Mouse (Mus musculus) stomach, embryonic 16.5 days (tissue): ENCODE results near the gene Olfr284. TPM values are rescaled to one million over a fixed set of nuclear protein-coding genes. Genes with fewer than 3 reads are reported as not detected.

Experiments used
- ATAC-seq: fragments of 200-750 bp; cut with Nextera tagmentation; 2 replicates; pipeline ENCODE4 v1.8.0; 2017; ENCODE audit warnings: moderate number of reproducible peaks, moderate TSS enrichment; ENCODE audit not compliant: insufficient read depth, low FRiP score
- H3K27ac ChIP-seq: fragments of 300-500 bp; sonication (generic); 2 replicates; pipeline ENCODE4 v1.5.1; 2014; ENCODE audit warnings: low read length
- H3K27me3 ChIP-seq: fragments of 300-500 bp; sonication (generic); 2 replicates; pipeline ENCODE4 v1.6.1; 2014; ENCODE audit warnings: low read length, control low read depth, mixed read lengths; ENCODE audit not compliant: control insufficient read depth, insufficient read depth
- H3K36me3 ChIP-seq: fragments of 300-500 bp; sonication (generic); 2 replicates; pipeline ENCODE4 v1.6.1; 2014; ENCODE audit warnings: low read length; ENCODE audit not compliant: control insufficient read depth, insufficient read depth
- H3K4me1 ChIP-seq: fragments of 300-500 bp; sonication (generic); 2 replicates; pipeline ENCODE4 v1.6.1; 2014; ENCODE audit warnings: low read length, control low read depth, mixed read lengths; ENCODE audit not compliant: control insufficient read depth, insufficient read depth
- H3K4me2 ChIP-seq: fragments of 300-500 bp; sonication (generic); 2 replicates; pipeline ENCODE4 v1.6.1; 2014; ENCODE audit warnings: low read depth, low read length, mixed read lengths
- H3K4me3 ChIP-seq: fragments of 300-500 bp; sonication (generic); replicated peaks from 2 replicates; pipeline ENCODE4 v1.5.1; 2014; ENCODE audit warnings: mild to moderate bottlenecking, low read length
- H3K9ac ChIP-seq: fragments of 300-500 bp; sonication (generic); 2 replicates; pipeline ENCODE4 v1.6.1; 2014; ENCODE audit warnings: low read length
- H3K9me3 ChIP-seq: fragments of 300-500 bp; sonication (generic); replicated peaks from 2 replicates; pipeline ENCODE4 v1.6.1; 2016; ENCODE audit warnings: low read length, control low read depth; ENCODE audit not compliant: control insufficient read depth
- WGBS: fragments of 180-500 bp; shearing (Covaris S2); extraction: QIAGEN DNeasy Blood & Tissue Kit; methylation state at CpG from one replicate; pipeline ENCODE4 v1.1.7; 2014; 5-methylcytosine and 5-hydroxymethylcytosine counted together
- polyA plus RNA-seq: library from polyadenylated mRNA; unstranded; fragments of >200 nt; fragmentation: Nextera tagmentation; extraction: Ambion mirVana; gene quantifications from 2 replicates; pipeline ENCODE4 v1.2.1, GENCODE M21; 2015

Olfr284 gene
- polyA plus RNA-seq, result not detected in 2 replicates

- Histone ChIP-seq H3K4me3 (no peak within 1 kb of the TSS), H3K4me1 (no peaks in the 10 kb centered on the region), H3K27me3 (no peaks in the 10 kb centered on the region), H3K27ac (no peak within 1 kb of the TSS), H3K36me3 (no peaks in the 10 kb centered on the region), H3K9ac (no peak within 1 kb of the TSS), H3K9me3 (no peaks in the 10 kb centered on the region), H3K4me2 (no peak within 1 kb of the TSS)
- WGBS, result 58% methylated on average over 8 of the region's 8 CpGs
- no peak for ATAC-seq
Observed at GRCm38 (mm10) chr15:98340887-98341286, at the start of gene Olfr284. TSS of gene Olfr284 (minus strand) at chr15:98340987.

- Histone ChIP-seq H3K27ac (no peak overlapping the region), H3K9ac (no peak overlapping the region), H3K36me3 (no peaks in the 10 kb centered on the region), H3K4me3 (no peak overlapping the region), H3K27me3 (no peaks in the 10 kb centered on the region), H3K4me1 (no peaks in the 10 kb centered on the region), H3K4me2 (no peak overlapping the region), H3K9me3 (no peaks in the 10 kb centered on the region)
- WGBS, result 31% methylated on average over 7 of the region's 7 CpGs
- ATAC-seq, result no peak
Observed at GRCm38 (mm10) chr15:98389796-98390195, 49.0 kb upstream of the Olfr284 start.

DNA sequence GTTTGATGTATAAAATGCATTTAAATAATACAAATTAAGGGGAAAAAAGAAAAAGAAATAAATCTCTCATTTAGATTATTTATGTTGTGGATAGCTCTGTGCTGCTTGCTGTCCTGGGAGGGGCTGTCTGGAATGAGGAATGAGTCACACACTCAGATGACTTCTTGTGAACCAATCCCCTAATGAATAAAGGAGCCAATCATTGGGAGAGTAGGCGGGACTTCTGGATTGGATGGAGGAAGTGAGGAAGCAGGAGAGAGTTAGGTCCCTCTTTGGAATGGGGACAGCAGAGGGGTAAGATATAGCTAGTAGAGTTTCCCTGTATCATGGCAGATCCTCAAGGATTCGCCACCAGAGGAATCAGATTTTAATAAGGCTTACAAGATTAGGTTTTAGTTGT is 46.8 kb upstream of the Olfr284 start:
- Histone ChIP-seq H3K4me3 (no peak overlapping the region), H3K36me3 (no peaks in the 10 kb centered on the region), H3K4me2 (no peak overlapping the region), H3K4me1 (no peaks in the 10 kb centered on the region), H3K9me3 (no peaks in the 10 kb centered on the region), H3K9ac (no peak overlapping the region), H3K27ac (no peak overlapping the region), H3K27me3 (no peaks in the 10 kb centered on the region)
- 76% methylated on average over 2 of the region's 2 CpGs for WGBS
- no peak for ATAC-seq

GRCm38 (mm10) chr15:98380846-98381245 is 40.1 kb upstream of the Olfr284 start, which contains the start of gene Olfr283:
TSS of gene Olfr283 (minus strand) at chr15:98380946.
- Histone ChIP-seq H3K27ac (no peak within 1 kb of the TSS), H3K4me2 (no peak within 1 kb of the TSS), H3K9me3 (no peaks in the 10 kb centered on the region), H3K4me1 (no peaks in the 10 kb centered on the region), H3K9ac (no peak within 1 kb of the TSS), H3K36me3 (no peaks in the 10 kb centered on the region), H3K27me3 (no peaks in the 10 kb centered on the region), H3K4me3 (no peak within 1 kb of the TSS)
- WGBS, result 79% methylated on average over 6 of the region's 6 CpGs
- ATAC-seq, result no peak

- Histone ChIP-seq H3K4me1 (no peaks in the 10 kb centered on the region), H3K4me2 (no peak overlapping the region), H3K36me3 (no peaks in the 10 kb centered on the region), H3K4me3 (no peak overlapping the region), H3K9ac (no peak overlapping the region), H3K9me3 (no peaks in the 10 kb centered on the region), H3K27ac (no peak overlapping the region), H3K27me3 (no peaks in the 10 kb centered on the region)
- no peak for ATAC-seq
- WGBS, result 86% methylated on average over 13 of the region's 13 CpGs
Observed at GRCm38 (mm10) chr15:98378209-98378608, 37.4 kb upstream of the Olfr284 start.

- Histone ChIP-seq H3K4me2 (no peak within 1 kb of the TSS), H3K36me3 (no peaks in the 10 kb centered on the region), H3K9me3 (no peaks in the 10 kb centered on the region), H3K9ac (no peak within 1 kb of the TSS), H3K4me1 (no peaks in the 10 kb centered on the region), H3K27ac (no peak within 1 kb of the TSS), H3K27me3 (no peaks in the 10 kb centered on the region), H3K4me3 (no peak within 1 kb of the TSS)
- no peak for ATAC-seq
- WGBS, result 85% methylated on average over 5 of the region's 5 CpGs
Observed at GRCm38 (mm10) chr15:98317177-98317724, 23.5 kb downstream of the Olfr284 start, which contains the start of gene Olfr285. TSS of gene Olfr285 (minus strand) at chr15:98317353.

GRCm38 (mm10) chr15:98315703-98316102 is 25.1 kb downstream of the Olfr284 start:
- no peak overlapping the region for H3K4me3 ChIP-seq
- H3K9me3 ChIP-seq, result no peaks in the 10 kb centered on the region
- H3K36me3 ChIP-seq, result no peaks in the 10 kb centered on the region
- no peaks in the 10 kb centered on the region for H3K4me1 ChIP-seq
- no peak overlapping the region for H3K4me2 ChIP-seq
- no peaks in the 10 kb centered on the region for H3K27me3 ChIP-seq
- 40% methylated on average over 6 of the region's 6 CpGs for WGBS
- ATAC-seq, result no peak
- H3K9ac ChIP-seq, result no peak overlapping the region
- no peak overlapping the region for H3K27ac ChIP-seq

DNA sequence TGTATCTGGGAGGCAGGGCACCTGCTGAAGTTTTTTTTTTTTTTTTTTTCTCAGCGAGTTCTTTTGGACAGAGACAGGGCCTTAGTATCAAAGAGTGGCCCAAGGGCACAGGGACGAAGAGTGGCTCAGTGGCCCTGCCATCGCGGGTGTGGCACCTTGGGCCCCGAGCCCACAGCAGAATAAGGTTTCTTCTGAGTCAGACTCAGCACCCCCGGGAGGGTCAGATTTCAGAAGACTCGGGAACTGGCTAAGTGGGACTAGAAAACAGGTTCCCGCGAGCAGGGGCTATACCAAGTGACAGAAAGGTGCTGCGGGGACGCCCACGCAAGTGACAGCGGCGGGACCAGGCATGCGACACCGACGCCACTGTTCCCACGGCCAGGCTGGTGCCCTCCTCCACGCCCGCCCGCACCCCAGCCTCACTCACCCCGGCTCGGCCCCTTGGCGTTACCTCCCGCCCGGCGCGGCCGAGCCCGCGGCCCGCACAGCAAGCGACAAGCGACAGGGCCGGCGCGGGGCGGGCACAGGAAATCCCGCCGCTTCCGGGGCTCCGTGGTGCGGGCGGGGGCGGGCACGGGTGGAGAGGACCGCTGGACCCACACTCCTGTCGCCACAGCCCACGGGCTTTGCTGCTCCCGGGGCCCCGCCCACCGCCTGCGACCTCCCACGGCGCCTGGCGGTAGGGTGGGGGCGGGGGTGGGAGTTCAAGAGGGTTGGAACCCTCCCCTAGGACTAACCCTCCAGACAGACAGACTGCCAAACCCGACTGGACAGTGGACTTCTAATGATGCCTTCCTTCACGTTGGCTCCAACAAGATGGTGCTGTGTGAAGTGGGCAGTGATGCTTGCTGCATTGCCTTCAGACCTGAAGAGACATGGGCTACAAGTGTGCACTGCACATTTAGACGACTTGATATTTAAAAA is 44.9 kb downstream of the Olfr284 start, which contains the start of gene Zfp641:
Zfp641 (minus strand) TSS at position 534 of the 924 bp plus-strand sequence.
- 2% methylated on average over 59 of the region's 60 CpGs for WGBS
- Histone ChIP-seq H3K4me3 (peak within 1 kb of the TSS; percentile 61), H3K4me1 (no peaks in the 10 kb centered on the region; the same call in 1 of the 2 replicates), H3K27ac (no peak within 1 kb of the TSS), H3K36me3 (no peaks in the 10 kb centered on the region), H3K27me3 (no peaks in the 10 kb centered on the region; the same call in 1 of the 2 replicates), H3K9ac (peak within 1 kb of the TSS; percentile 77), H3K4me2 (peak within 1 kb of the TSS; percentile 97), H3K9me3 (no peaks in the 10 kb centered on the region)
- peak; percentile 62; the same call in 1 of the 2 replicates for ATAC-seq

GRCm38 (mm10) chr15:98293651-98294050 is 47.1 kb downstream of the Olfr284 start:
- no peak for ATAC-seq
- no peaks in the 10 kb centered on the region for H3K36me3 ChIP-seq
- no peaks in the 10 kb centered on the region; the same call in 1 of the 2 replicates for H3K27me3 ChIP-seq

More at GRCm38 (mm10) chr15:98293651-98294050, 47.1 kb downstream of the Olfr284 start:
- H3K4me2 ChIP-seq, result no peak overlapping the region
- H3K4me3 ChIP-seq, result no peak overlapping the region
- H3K9ac ChIP-seq, result no peak overlapping the region
- WGBS, result 88% methylated on average over 8 of the region's 8 CpGs
- no peaks in the 10 kb centered on the region; the same call in 1 of the 2 replicates for H3K4me1 ChIP-seq
- no peaks in the 10 kb centered on the region for H3K9me3 ChIP-seq
- H3K27ac ChIP-seq, result no peak overlapping the region
